Mouse (Mus musculus): Measurements from ENCODE around the gene Fkbp4. TPM values are rescaled to one million over a fixed set of nuclear protein-coding genes. Genes with fewer than 3 reads are reported as not detected.
A peak's percentile ranks its signal among the peaks of the same experiment; 100 is the strongest.

Fkbp4 gene
- polyA plus RNA-seq (2015; fragmentation: Nextera tagmentation; extraction: Ambion mirVana), result 339 and 363 TPM in 2 replicates

GRCm38 (mm10) chr6:128438317-128438870 lies at the start of gene Fkbp4:
Fkbp4 (minus strand) TSS chr6:128438677.
- peak within 1 kb of the TSS; percentile 99 for H3K4me3 ChIP-seq
- peaks cover 30% of the 10 kb centered on the region for H3K4me1 ChIP-seq (replicated peaks)
- H3K9me3 ChIP-seq, result no peaks in the 10 kb centered on the region
- H3K36me3 ChIP-seq, result peaks cover 32% of the 10 kb centered on the region
- under 1% methylated on average over 62 of the region's 67 CpGs for WGBS
- peak within 1 kb of the TSS; percentile 68 for H3K4me2 ChIP-seq
- no peaks in the 10 kb centered on the region; the same call in 1 of the 2 replicates for H3K27me3 ChIP-seq
- H3K27ac ChIP-seq (replicated peaks), result peak within 1 kb of the TSS; percentile 94
- H3K9ac ChIP-seq, result peak within 1 kb of the TSS; percentile 98
- ATAC-seq (ENCODE audit: low read depth), result peak; percentile 94

DNA sequence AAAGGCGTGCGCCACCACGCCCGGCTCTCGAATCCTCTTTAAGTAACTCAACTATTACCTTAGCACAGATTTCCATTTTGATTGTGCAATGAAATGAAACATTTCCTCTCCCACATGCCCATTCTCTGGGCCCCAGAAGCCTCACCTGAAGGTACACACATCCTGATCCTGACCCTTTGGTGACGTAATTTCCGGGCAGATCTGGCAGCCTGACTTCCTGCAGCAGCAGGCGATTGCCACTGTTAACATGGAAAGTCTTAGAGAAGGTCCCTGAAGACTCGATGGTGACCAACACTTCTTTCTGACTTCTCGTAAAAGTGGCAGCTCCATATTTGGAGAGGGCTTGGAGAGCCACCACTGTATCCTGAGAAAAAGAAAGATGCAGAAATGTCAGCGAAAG lies 49.3 kb upstream of the Fkbp4 start:
- Histone ChIP-seq H3K4me3 (no peak overlapping the region), H3K4me1 (replicated peaks) (no peaks in the 10 kb centered on the region), H3K9ac (no peak overlapping the region), H3K27me3 (no peaks in the 10 kb centered on the region), H3K27ac (replicated peaks) (no peak overlapping the region), H3K36me3 (no peaks in the 10 kb centered on the region), H3K9me3 (no peaks in the 10 kb centered on the region), H3K4me2 (no peak overlapping the region)
- ATAC-seq (ENCODE audit: low read depth), result no peak
- 92% methylated on average over 11 of the region's 11 CpGs for WGBS

DNA sequence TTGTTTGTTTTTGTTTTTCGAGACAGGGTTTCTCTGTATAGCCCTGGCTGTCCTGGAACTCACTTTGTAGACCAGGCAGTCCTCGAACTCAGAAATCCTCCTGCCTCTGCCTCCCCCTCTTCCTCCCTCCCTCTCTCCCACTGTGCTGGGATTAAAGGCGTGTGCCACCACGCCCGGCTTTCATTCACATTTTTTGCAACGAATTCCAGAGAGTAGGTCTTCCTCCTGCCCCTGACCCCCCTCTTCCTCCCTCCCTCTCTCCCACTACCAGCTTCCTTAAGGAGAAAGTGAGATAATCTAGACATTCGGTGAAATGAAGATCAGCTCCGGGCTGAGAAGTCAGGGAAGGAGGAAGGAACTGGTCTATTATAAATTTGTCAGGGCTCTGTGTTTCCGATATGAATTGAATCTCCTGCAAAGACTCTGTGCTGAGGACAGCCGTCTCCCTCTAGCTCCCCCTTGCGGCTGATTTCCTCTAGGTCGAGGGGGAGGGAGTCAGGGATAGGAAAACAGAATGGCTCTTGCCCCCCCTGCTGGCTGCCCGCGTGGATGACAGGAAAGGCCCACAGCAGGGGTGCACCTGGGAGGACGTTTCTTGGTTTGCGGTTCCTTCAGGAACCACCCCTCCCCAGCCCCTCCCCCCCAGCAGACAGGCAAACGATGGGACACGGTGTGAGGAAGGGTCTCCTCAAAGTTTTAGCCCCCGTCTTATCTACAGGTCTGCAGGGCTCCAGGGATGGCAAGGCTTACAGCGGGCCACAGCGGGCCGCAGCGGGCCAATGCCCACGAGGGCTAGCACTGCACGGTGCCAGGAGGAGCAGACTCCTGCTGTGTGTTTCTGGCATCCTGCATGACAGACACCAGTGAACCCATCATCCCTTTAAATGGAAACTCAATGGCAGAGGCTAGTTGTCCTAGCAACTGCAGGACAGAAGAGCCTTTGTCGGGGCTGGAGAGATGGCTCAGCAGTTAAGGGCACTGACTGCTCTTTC lies 41.3 kb upstream of the Fkbp4 start:
- peak overlapping the region; percentile 11; the same call in 1 of the 2 replicates for H3K4me3 ChIP-seq
- peak; percentile 93 for ATAC-seq (ENCODE audit: low read depth)

GRCm38 (mm10) chr6:128477495-128477894 lies 39.0 kb upstream of the Fkbp4 start:
- Histone ChIP-seq H3K4me1 (replicated peaks) (0 out of 2 replicates have a peak, but pooled peaks cover 8% of the 10 kb centered on the region), H3K36me3 (no peaks in the 10 kb centered on the region), H3K4me2 (no peak overlapping the region), H3K9ac (no peak overlapping the region), H3K9me3 (no peaks in the 10 kb centered on the region; the same call in 1 of the 2 replicates), H3K27ac (replicated peaks) (no peak overlapping the region), H3K27me3 (no peaks in the 10 kb centered on the region), H3K4me3 (no peak overlapping the region)
- ATAC-seq (ENCODE audit: low read depth), result no peak
- 33% methylated on average over 4 of the region's 4 CpGs for WGBS

More for the DNA sequence above, 41.3 kb upstream of the Fkbp4 start:
- H3K4me1 ChIP-seq (replicated peaks), result 0 out of 2 replicates have a peak, but pooled peaks cover 8% of the 10 kb centered on the region
- H3K27me3 ChIP-seq, result no peaks in the 10 kb centered on the region
- H3K36me3 ChIP-seq, result no peaks in the 10 kb centered on the region
- WGBS, result 18% methylated on average over 26 of the region's 26 CpGs
- H3K9me3 ChIP-seq, result no peaks in the 10 kb centered on the region; the same call in 1 of the 2 replicates
- no peak overlapping the region for H3K9ac ChIP-seq
- peak overlapping the region; percentile 37 for H3K4me2 ChIP-seq
- H3K27ac ChIP-seq (replicated peaks), result no peak overlapping the region

GRCm38 (mm10) chr6:128474112-128474511 lies 35.6 kb upstream of the Fkbp4 start:
- Histone ChIP-seq H3K9me3 (no peaks in the 10 kb centered on the region; the same call in 1 of the 2 replicates), H3K4me3 (no peak overlapping the region), H3K4me2 (no peak overlapping the region), H3K4me1 (replicated peaks) (no peaks in the 10 kb centered on the region), H3K27me3 (no peaks in the 10 kb centered on the region), H3K36me3 (no peaks in the 10 kb centered on the region), H3K27ac (replicated peaks) (no peak overlapping the region), H3K9ac (no peak overlapping the region)
- 91% methylated on average over 6 of the region's 6 CpGs for WGBS
- ATAC-seq (ENCODE audit: low read depth), result no peak

DNA sequence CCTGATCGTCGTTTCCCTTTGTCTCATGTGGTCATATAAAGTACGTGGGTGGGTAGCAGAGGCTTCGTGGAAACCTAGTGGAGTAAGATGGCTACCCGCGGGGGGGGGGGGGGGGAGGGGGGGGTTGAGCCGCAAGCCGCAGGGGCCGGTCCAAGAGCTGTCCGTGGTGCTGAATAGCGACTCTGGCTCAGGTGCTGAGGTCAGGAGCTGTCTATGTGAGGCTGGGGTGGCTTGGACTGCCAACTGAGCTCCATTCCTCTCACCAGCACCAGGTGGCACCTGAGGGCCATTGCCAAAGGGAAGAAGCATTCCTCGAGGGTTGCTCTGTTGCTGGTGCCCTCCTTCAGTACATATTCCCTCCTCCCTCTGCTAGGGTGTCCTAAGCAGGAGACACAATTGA lies 31.0 kb upstream of the Fkbp4 start:
- H3K4me2 ChIP-seq, result no peak overlapping the region
- no peak overlapping the region for H3K4me3 ChIP-seq

DNA sequence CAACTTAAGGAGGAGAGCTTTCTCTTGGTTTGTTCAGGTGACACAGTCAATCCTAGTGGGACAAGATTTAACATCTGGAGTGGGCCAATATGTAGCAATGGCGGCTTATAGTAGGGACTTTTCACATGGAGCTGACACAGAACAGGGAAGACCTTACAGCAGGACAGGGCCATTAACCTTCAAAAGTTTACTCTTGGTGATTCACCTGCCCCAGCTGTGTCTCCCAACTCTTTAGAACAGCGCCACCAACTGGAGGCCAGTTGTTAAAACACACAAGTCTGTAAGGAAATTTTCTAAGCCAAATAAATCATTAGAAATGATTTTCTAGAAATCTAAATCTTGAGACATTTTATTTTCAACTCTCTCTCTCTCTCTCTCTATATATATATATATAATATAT lies 28.8 kb upstream of the Fkbp4 start:
- H3K4me1 ChIP-seq (replicated peaks), result no peaks in the 10 kb centered on the region
- 49% methylated on average over 2 of the region's 2 CpGs for WGBS
- H3K4me3 ChIP-seq, result no peak overlapping the region
- no peak overlapping the region for H3K27ac ChIP-seq (replicated peaks)
- H3K9ac ChIP-seq, result no peak overlapping the region
- no peak for ATAC-seq (ENCODE audit: low read depth)
- no peak overlapping the region for H3K4me2 ChIP-seq
- H3K36me3 ChIP-seq, result no peaks in the 10 kb centered on the region
- H3K9me3 ChIP-seq, result no peaks in the 10 kb centered on the region
- H3K27me3 ChIP-seq, result no peaks in the 10 kb centered on the region

More for the DNA sequence above, 31.0 kb upstream of the Fkbp4 start:
- no peaks in the 10 kb centered on the region for H3K4me1 ChIP-seq (replicated peaks)
- no peak for ATAC-seq (ENCODE audit: low read depth)
- no peaks in the 10 kb centered on the region for H3K27me3 ChIP-seq
- H3K27ac ChIP-seq (replicated peaks), result no peak overlapping the region
- 6% methylated on average over 11 of the region's 12 CpGs for WGBS
- no peaks in the 10 kb centered on the region for H3K9me3 ChIP-seq
- no peaks in the 10 kb centered on the region for H3K36me3 ChIP-seq
- no peak overlapping the region for H3K9ac ChIP-seq

DNA sequence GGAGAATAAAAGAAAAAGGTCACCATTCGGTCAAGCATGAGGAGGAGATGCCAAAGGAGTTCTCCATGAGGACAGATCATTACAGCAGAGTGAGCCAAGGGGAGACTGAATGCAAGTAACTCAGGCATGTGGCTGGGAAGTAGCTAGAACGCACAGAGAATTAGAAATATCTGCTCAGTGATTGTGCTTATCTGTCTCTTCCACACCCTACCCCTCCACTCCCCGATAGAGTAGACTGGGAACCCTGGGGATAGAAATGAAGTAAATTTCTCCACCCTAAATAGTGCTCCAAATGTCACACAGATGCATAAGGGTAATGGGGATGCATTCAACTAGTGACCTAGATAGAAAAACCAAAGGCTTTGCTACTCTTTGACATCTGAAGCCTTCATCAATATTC lies 28.1 kb upstream of the Fkbp4 start:
- H3K27ac ChIP-seq (replicated peaks), result no peak overlapping the region
- no peaks in the 10 kb centered on the region for H3K4me1 ChIP-seq (replicated peaks)
- H3K4me2 ChIP-seq, result no peak overlapping the region
- no peaks in the 10 kb centered on the region for H3K36me3 ChIP-seq
- H3K4me3 ChIP-seq, result no peak overlapping the region
- no peak overlapping the region for H3K9ac ChIP-seq
- H3K27me3 ChIP-seq, result no peaks in the 10 kb centered on the region
- ATAC-seq (ENCODE audit: low read depth), result no peak
- no peaks in the 10 kb centered on the region for H3K9me3 ChIP-seq
- WGBS, result 61% methylated on average over 3 of the region's 3 CpGs

DNA sequence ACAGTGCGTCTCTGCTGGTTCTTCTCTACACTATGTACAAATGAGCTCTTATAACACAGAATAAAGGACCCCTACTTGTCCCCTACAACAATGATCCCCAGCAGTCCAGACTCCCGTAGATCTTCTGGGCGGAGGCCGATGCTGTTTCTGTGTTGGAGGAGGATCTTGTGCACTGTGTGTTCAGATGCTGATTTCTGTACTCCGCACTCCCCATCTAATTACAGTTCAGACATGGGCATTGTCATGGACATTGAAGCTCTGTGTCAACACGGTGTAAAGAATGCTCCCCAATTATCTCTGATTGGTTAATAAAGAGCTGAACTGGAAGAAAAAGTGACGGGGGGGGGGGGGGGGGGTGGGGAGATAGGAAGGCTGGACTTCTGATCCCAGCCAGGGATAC lies 27.6 kb upstream of the Fkbp4 start:
- no peak for ATAC-seq (ENCODE audit: low read depth)
- Histone ChIP-seq H3K36me3 (no peaks in the 10 kb centered on the region), H3K4me3 (no peak overlapping the region), H3K27ac (replicated peaks) (no peak overlapping the region), H3K9me3 (no peaks in the 10 kb centered on the region), H3K4me2 (no peak overlapping the region), H3K27me3 (no peaks in the 10 kb centered on the region), H3K4me1 (replicated peaks) (no peaks in the 10 kb centered on the region), H3K9ac (no peak overlapping the region)
- WGBS, result 53% methylated on average over 7 of the region's 7 CpGs

DNA sequence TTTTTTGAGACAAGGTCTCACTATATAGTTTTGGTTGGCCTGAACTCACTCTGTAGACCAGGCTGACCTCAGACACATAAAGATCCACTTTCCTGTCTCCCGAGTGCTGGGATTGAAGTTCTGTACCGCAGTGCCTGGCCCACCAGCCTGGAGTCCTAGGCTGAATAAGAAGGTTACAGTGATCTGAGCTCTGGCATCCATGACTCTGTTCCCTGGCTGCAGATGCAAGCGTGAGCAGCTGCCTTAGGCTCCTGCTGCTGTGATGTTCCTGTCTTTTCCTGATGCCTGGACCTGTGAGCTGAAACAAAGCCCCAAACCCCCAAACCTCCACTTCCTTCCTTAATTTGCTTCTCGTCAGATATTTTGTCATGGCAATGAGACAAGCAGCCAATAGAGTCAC lies 26.5 kb upstream of the Fkbp4 start:
- no peak overlapping the region for H3K9ac ChIP-seq
- H3K27ac ChIP-seq (replicated peaks), result no peak overlapping the region
- 85% methylated on average over 4 of the region's 4 CpGs for WGBS
- no peaks in the 10 kb centered on the region for H3K27me3 ChIP-seq
- H3K4me2 ChIP-seq, result no peak overlapping the region
- no peaks in the 10 kb centered on the region for H3K9me3 ChIP-seq
- H3K4me3 ChIP-seq, result no peak overlapping the region
- no peaks in the 10 kb centered on the region for H3K36me3 ChIP-seq
- H3K4me1 ChIP-seq (replicated peaks), result no peaks in the 10 kb centered on the region
- no peak for ATAC-seq (ENCODE audit: low read depth)

DNA sequence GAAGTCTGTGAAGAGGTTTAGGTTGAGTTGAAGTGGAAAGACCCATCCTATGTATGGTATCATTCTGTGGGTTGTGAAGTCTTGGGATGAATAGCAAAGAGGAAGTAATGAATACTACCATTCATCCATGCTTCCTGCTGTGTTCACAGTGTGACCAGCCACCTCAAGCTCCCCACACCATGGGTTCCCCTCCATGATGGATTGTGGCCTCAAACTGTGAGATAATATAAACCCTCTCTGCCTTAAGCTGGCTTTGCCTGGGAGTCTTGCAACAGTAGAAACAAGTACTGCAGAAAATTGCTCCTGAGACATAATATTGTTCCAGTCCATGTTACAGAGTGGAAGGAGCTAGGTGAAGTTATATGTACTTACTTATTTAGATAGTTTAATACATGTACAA lies 23.1 kb upstream of the Fkbp4 start:
- Histone ChIP-seq H3K36me3 (no peaks in the 10 kb centered on the region), H3K9ac (no peak overlapping the region), H3K4me2 (no peak overlapping the region), H3K27ac (replicated peaks) (no peak overlapping the region), H3K4me1 (replicated peaks) (no peaks in the 10 kb centered on the region), H3K27me3 (no peaks in the 10 kb centered on the region), H3K9me3 (no peaks in the 10 kb centered on the region), H3K4me3 (no peak overlapping the region)
- ATAC-seq (ENCODE audit: low read depth), result no peak

DNA sequence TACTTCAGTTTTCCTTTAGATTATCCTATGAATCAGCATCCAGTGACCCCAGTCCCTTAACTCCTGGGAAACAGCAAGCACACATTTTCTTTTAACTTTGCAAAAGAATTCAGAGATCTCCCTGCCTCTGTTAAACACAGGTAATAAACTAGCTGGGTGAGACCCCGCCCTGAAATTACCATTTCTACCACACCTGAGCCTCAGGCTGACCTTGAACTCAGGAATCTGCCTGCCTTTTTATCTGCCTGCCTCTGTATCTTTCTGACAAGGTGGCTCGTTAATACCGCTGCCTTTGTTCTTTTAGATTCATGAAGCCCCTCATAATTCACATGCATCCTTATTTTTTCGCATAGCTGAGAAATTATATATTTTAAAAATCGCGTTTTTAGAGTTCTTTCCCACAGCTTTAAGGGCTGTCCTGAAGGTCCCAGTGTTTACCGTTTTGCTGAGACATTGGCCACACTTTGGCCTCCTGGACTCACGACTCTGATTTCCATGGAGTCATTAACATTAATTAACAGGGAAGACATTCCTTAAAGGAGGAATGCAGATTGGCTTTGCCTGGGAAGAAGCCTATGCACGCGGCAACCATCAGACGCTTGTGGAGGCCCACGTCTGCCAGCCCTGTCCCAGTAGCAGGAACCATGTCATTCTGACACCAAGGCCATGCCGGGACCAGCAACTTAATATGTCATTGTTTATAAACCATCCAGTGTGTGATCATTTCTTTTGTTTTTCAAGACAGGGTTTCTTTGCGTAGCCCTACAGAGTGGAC lies 22.4 kb upstream of the Fkbp4 start:
- Histone ChIP-seq H3K4me3 (no peak overlapping the region), H3K27ac (replicated peaks) (no peak overlapping the region), H3K9me3 (no peaks in the 10 kb centered on the region), H3K4me1 (replicated peaks) (no peaks in the 10 kb centered on the region), H3K27me3 (no peaks in the 10 kb centered on the region), H3K9ac (no peak overlapping the region), H3K4me2 (no peak overlapping the region), H3K36me3 (no peaks in the 10 kb centered on the region)
- no peak; the same call in 1 of the 2 replicates for ATAC-seq (ENCODE audit: low read depth)
- 78% methylated on average over 14 of the region's 14 CpGs for WGBS

All from neural tube, embryonic 13.5 days (tissue).